Mouse (Mus musculus) ES-Bruce4 (cell line): Measurements from ENCODE around the gene Bmper. TPM values are rescaled to one million over a fixed set of nuclear protein-coding genes. Genes with fewer than 3 reads are reported as not detected.

Experiments used
- H3K27ac ChIP-seq: 2 replicates; pipeline ENCODE4 v1.5.1; 2012; ENCODE audit warnings: low read length, inconsistent platforms; ENCODE audit not compliant: insufficient read depth
- H3K27me3 ChIP-seq: 2 replicates; pipeline ENCODE4 v1.6.1; 2012; ENCODE audit warnings: mild to moderate bottlenecking, low read length, inconsistent platforms; ENCODE audit not compliant: control insufficient read depth, poor library complexity, insufficient read depth, severe bottlenecking
- H3K36me3 ChIP-seq: 2 replicates; pipeline ENCODE4 v1.6.1; 2012; ENCODE audit warnings: inconsistent platforms, mild to moderate bottlenecking, low read length, moderate library complexity; ENCODE audit not compliant: control insufficient read depth, poor library complexity, insufficient read depth, severe bottlenecking
- H3K4me1 ChIP-seq: one replicate; pipeline ENCODE4 v1.8.1; 2011; ENCODE audit warnings: low read length; ENCODE audit not compliant: control insufficient read depth, insufficient read depth
- H3K4me3 ChIP-seq: 2 replicates; pipeline ENCODE4 v1.5.1; 2011; ENCODE audit warnings: low read depth, mild to moderate bottlenecking, low read length
- H3K9ac ChIP-seq: 2 replicates; pipeline ENCODE4 v1.6.1; 2012; ENCODE audit warnings: low read depth, mild to moderate bottlenecking, inconsistent platforms; ENCODE audit not compliant: poor library complexity, severe bottlenecking
- H3K9me3 ChIP-seq: replicated peaks from 2 replicates; pipeline ENCODE4 v1.6.1; 2012; ENCODE audit warnings: mild to moderate bottlenecking, low read length, inconsistent platforms; ENCODE audit not compliant: control insufficient read depth, poor library complexity, insufficient read depth, severe bottlenecking
- CTCF ChIP-seq: IDR thresholded peaks from one replicate; pipeline ENCODE4 v1.8.1; 2011; ENCODE audit warnings: low read depth, low read length
- EP300 ChIP-seq: IDR thresholded peaks from 2 replicates; pipeline ENCODE4 v1.6.1; 2011; ENCODE audit warnings: low read depth, low read length; ENCODE audit not compliant: insufficient read depth
- POLR2A ChIP-seq: IDR thresholded peaks from one replicate; pipeline ENCODE4 v1.8.1; 2011; ENCODE audit warnings: low read length; ENCODE audit not compliant: insufficient read depth
- polyA plus RNA-seq: library from polyadenylated mRNA; stranded (reverse); fragments of >200 nt; gene quantifications from 2 replicates; pipeline ENCODE4 v1.2.4, GENCODE M21; 2011; ENCODE audit warnings: low read depth; ENCODE audit not compliant: missing spikeins, insufficient read depth, insufficient read length

The Bmper gene
- polyA plus RNA-seq, 1 experiment: not detected

DNA sequence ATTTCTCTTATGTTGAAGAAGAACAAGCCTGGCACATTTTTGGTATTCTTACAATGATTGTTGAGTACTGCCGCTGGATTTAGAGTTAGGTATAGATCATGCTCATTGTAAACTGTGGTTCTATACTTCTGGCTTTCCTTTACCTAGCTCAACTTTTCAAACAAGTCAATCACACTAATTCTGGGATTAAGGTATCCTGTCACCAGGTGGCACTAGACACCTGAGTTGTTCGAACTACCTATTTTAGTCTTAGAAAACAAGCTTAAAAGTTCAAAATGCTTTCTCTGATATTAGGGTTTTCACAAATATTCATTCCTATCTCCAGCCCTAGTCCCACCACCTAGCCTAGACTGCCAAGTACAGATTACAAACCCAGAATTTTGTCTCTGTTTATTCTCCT is 196.2 kb downstream of the Bmper start:
- no peaks in the 10 kb centered on the region for H3K36me3 ChIP-seq
- no peaks in the 10 kb centered on the region for H3K27me3 ChIP-seq
- no peak overlapping the region for H3K9ac ChIP-seq
- H3K4me3 ChIP-seq: no peak overlapping the region
- no peak for TF ChIP-seq POLR2A
- TF ChIP-seq EP300: no peak
- no peak for TF ChIP-seq CTCF
- H3K9me3 ChIP-seq: no peaks in the 10 kb centered on the region
- no peak overlapping the region for H3K27ac ChIP-seq
- H3K4me1 ChIP-seq: no peaks in the 10 kb centered on the region

DNA sequence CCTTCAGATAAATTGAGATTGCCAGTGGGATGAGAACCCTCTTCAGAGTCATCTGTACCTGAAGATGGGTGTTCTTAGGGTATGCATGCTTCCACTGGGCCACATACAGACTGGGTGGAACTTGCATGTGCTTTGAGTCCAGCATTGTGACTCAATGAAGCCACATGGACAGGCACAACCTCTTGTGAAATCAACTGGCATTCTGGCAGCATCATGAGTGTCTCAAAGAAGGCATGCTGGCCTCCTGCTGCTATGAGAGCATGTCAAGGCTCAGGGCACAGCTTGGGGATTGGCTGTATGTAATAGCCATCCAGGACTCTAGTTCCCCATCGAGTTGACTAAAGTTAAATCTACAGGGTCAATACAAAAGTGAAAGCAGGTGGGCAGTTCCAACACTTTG is 200.9 kb downstream of the Bmper start:
- no peak for TF ChIP-seq POLR2A
- no peak for TF ChIP-seq EP300
- TF ChIP-seq CTCF: no peak
- Histone ChIP-seq H3K36me3 (no peaks in the 10 kb centered on the region), H3K9me3 (no peaks in the 10 kb centered on the region), H3K27ac (no peak overlapping the region), H3K4me3 (no peak overlapping the region), H3K9ac (no peak overlapping the region), H3K27me3 (no peaks in the 10 kb centered on the region), H3K4me1 (no peaks in the 10 kb centered on the region)

DNA sequence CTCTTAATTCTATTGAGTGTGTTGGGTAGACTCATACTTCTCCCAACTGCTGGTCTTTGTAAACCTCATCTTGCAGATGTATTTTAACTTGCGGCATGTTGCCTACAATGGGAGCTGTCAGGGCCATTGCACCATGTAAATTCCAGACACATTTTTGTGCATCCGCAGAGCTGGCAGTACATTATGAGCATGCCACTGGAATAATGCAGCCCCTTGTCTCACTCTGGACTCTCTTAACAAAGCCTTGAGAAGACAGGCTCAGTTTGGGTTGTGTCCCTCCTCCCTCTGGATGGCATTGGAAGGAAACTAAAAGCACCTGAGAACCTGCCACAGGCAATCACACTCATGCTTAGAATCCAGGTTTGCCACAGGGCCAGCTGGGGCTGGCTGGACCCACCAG is 209.8 kb downstream of the Bmper start:
- no peak for TF ChIP-seq POLR2A
- TF ChIP-seq EP300: no peak
- TF ChIP-seq CTCF: no peak
- Histone ChIP-seq H3K27ac (no peak overlapping the region), H3K4me1 (no peaks in the 10 kb centered on the region), H3K27me3 (no peaks in the 10 kb centered on the region), H3K4me3 (no peak overlapping the region), H3K36me3 (no peaks in the 10 kb centered on the region), H3K9ac (no peak overlapping the region), H3K9me3 (no peaks in the 10 kb centered on the region)

DNA sequence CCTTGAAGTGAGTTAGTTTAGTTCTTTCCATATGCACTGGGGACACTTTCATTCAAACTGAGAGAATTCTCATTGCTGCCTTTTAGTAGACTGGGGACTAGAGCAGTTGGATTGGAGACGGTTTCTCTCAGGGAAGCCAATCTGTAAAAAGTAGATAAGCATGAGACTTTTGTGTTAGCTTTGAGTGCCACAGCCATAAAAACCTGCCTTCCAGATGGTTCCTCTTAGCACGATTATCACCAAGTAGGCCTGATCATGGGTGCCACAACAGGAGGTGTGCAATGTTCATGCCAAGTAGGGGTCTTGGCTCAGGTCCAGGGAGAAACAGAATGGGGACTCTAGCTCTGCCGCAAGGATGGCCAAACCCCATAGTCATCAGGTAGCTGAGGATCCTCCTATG is 210.4 kb downstream of the Bmper start:
- Histone ChIP-seq H3K4me1 (no peaks in the 10 kb centered on the region), H3K27me3 (no peaks in the 10 kb centered on the region), H3K9me3 (no peaks in the 10 kb centered on the region), H3K9ac (no peak overlapping the region), H3K4me3 (no peak overlapping the region), H3K36me3 (no peaks in the 10 kb centered on the region), H3K27ac (no peak overlapping the region)
- TF ChIP-seq CTCF: no peak
- no peak for TF ChIP-seq POLR2A
- no peak for TF ChIP-seq EP300

DNA sequence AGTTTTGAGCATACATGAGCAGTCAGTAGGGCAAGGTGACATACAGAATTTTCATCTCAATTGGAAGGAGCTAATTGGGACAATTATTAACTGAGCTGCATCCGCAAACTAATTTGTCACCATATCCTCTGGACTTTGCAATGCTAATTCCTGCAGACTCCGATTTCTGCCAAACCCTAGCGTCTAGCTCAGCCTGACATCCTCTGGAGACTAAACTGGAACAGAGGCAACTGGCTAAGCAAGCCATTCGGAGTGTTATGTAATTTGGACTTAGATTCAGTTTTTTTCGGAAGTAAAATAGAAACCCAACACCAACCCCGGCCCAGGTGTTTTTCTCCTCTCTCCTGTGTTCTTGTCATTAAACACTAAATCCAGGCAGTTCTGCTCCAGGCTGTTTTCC is 213.9 kb downstream of the Bmper start:
- Histone ChIP-seq H3K27me3 (no peaks in the 10 kb centered on the region), H3K4me3 (no peak overlapping the region)

DNA sequence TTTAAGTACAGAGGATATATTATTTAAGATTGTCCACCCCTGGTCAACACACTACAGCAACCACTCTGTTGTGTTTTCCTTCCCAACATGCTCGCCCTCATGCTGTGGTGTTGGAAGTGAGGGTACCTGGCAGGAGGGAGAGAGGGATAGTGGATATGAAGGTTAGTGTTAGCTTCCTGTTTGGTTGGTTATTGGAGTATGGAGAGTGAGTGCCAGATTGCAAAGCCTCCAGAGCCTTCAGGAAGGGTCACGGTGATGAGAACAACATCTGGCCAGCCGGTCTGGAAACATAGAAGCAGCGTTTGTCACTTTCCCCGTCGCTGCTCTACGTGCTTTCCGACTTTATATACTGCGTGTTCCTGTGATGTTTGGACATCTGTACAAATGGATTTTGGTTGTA is 215.8 kb downstream of the Bmper start:
- Histone ChIP-seq H3K27ac (no peak overlapping the region), H3K4me3 (no peak overlapping the region), H3K36me3 (no peaks in the 10 kb centered on the region), H3K9me3 (no peaks in the 10 kb centered on the region), H3K4me1 (no peaks in the 10 kb centered on the region), H3K9ac (no peak overlapping the region), H3K27me3 (no peaks in the 10 kb centered on the region)
- TF ChIP-seq CTCF (no peak), POLR2A (no peak), EP300 (no peak)

More for the DNA sequence above, 213.9 kb downstream of the Bmper start:
- Histone ChIP-seq H3K36me3 (no peaks in the 10 kb centered on the region), H3K27ac (no peak overlapping the region), H3K9me3 (no peaks in the 10 kb centered on the region), H3K9ac (no peak overlapping the region), H3K4me1 (no peaks in the 10 kb centered on the region)
- no peak for TF ChIP-seq POLR2A
- no peak for TF ChIP-seq EP300
- TF ChIP-seq CTCF: no peak
